Mouse (Mus musculus) lung, postnatal 4 days (tissue): ENCODE measurements at regions not wholly inside any gene's neighbourhood (a gene's known extent, or its start where the extent isn't known, plus 50 kb on each side); places are given as distances from the start of the nearest gene placed in this dataset.
A peak's percentile ranks its signal among the peaks of the same experiment; 100 is the strongest.

ENCODE experiments used
- DNase-seq, 2 experiments: peaks; one replicate each; pipeline ENCODE4 v3.0.0; 2021

GRCm38 (mm10) chr8:30797341-30797740, 2631.2 kb upstream of the 5930422O12Rik start:
- DNase-seq = no peak

- DNase-seq = no peak
Measured at GRCm38 (mm10) chr8:30817028-30817427, 2611.5 kb upstream of the 5930422O12Rik start.

- no peak for DNase-seq
Measured at GRCm38 (mm10) chr8:30822835-30823587, 2605.5 kb upstream of the 5930422O12Rik start.

GRCm38 (mm10) chr8:30823588-30823938, 2604.9 kb upstream of the 5930422O12Rik start:
- DNase-seq = no peak

GRCm38 (mm10) chr8:30826021-30826420, 2602.5 kb upstream of the 5930422O12Rik start:
- no peak for DNase-seq

GRCm38 (mm10) chr8:30838056-30838455, 2590.5 kb upstream of the 5930422O12Rik start:
- DNase-seq = no peak

- peak; percentile 48 to 62 for DNase-seq
Measured at GRCm38 (mm10) chr8:30840064-30840463, 2588.4 kb upstream of the 5930422O12Rik start.

GRCm38 (mm10) chr8:30863017-30863416, 2565.5 kb upstream of the 5930422O12Rik start:
- DNase-seq = no peak

- DNase-seq = no peak
Measured at GRCm38 (mm10) chr8:30906044-30906695, 2522.3 kb upstream of the 5930422O12Rik start.

- DNase-seq = no peak
Measured at GRCm38 (mm10) chr8:30913664-30914063, 2514.8 kb upstream of the 5930422O12Rik start.

GRCm38 (mm10) chr8:30915127-30915526, 2513.4 kb upstream of the 5930422O12Rik start:
- DNase-seq = no peak

- peak; percentile 5 to 24 for DNase-seq
Measured at GRCm38 (mm10) chr8:30915601-30916171, 2512.8 kb upstream of the 5930422O12Rik start.

- DNase-seq = peak; percentile 5 to 36
Measured at GRCm38 (mm10) chr8:30916184-30916751, 2512.2 kb upstream of the 5930422O12Rik start.

- no peak for DNase-seq
Measured at GRCm38 (mm10) chr8:30921451-30921850, 2507.1 kb upstream of the 5930422O12Rik start.

GRCm38 (mm10) chr8:30923301-30924159, 2505.0 kb upstream of the 5930422O12Rik start:
- DNase-seq = peak; percentile 32 to 49

GRCm38 (mm10) chr8:30924160-30924534, 2504.4 kb upstream of the 5930422O12Rik start:
- DNase-seq = no peak

GRCm38 (mm10) chr8:30924656-30925055, 2503.9 kb upstream of the 5930422O12Rik start:
- no peak for DNase-seq

GRCm38 (mm10) chr8:30937449-30938075, 2490.9 kb upstream of the 5930422O12Rik start:
- DNase-seq = no peak

- no peak for DNase-seq
Measured at GRCm38 (mm10) chr8:30940901-30941300, 2487.6 kb upstream of the 5930422O12Rik start.

- DNase-seq = no peak
Measured at GRCm38 (mm10) chr8:30941511-30942175, 2486.9 kb upstream of the 5930422O12Rik start.
